Mouse (Mus musculus) limb, embryonic 14.5 days (tissue): ENCODE data around the gene Dock6. TPM values are rescaled to one million over a fixed set of nuclear protein-coding genes. Genes with fewer than 3 reads are reported as not detected.
"Not testable (repeated sequence)": the region's sequence is repeated elsewhere in the genome, so short reads cannot be mapped to it uniquely, and the experiment has no call there.

ENCODE experiments used
- ATAC-seq: fragments of 200-750 bp; cut with Nextera tagmentation; 2 replicates; pipeline ENCODE4 v1.8.0; 2017; ENCODE audit warnings: low read depth, moderate number of reproducible peaks, moderate TSS enrichment; ENCODE audit not compliant: low FRiP score
- DNase-seq: peaks from one replicate; pipeline ENCODE4 v3.0.0-alpha.2; 2015; ENCODE audit warnings: low spot score
- H3K27ac ChIP-seq: fragments of 300-500 bp; sonication (generic); replicated peaks from 2 replicates; pipeline ENCODE4 v1.5.1; 2014; ENCODE audit warnings: low read depth, mild to moderate bottlenecking, low read length, moderate library complexity, mixed read lengths
- H3K27me3 ChIP-seq: fragments of 300-500 bp; sonication (generic); 2 replicates; pipeline ENCODE4 v1.6.1; 2014; ENCODE audit warnings: low read length, mixed read lengths; ENCODE audit not compliant: control insufficient read depth, insufficient read depth
- H3K36me3 ChIP-seq: fragments of 300-500 bp; sonication (generic); 2 replicates; pipeline ENCODE4 v1.6.1; 2014; ENCODE audit warnings: mild to moderate bottlenecking, low read length, moderate library complexity, mixed read lengths; ENCODE audit not compliant: control insufficient read depth, insufficient read depth
- H3K4me1 ChIP-seq: fragments of 300-500 bp; sonication (generic); 2 replicates; pipeline ENCODE4 v1.6.1; 2014; ENCODE audit warnings: antibody characterized with exemption, low read length, mixed read lengths; ENCODE audit not compliant: control insufficient read depth, insufficient read depth
- H3K4me2 ChIP-seq: fragments of 300-500 bp; sonication (generic); replicated peaks from 2 replicates; pipeline ENCODE4 v1.6.1; 2014; ENCODE audit warnings: low read depth, mild to moderate bottlenecking, low read length, moderate library complexity; ENCODE audit not compliant: severe bottlenecking
- H3K4me3 ChIP-seq: fragments of 300-500 bp; sonication (generic); replicated peaks from 2 replicates; pipeline ENCODE4 v1.5.1; 2014; ENCODE audit warnings: low read length
- H3K9ac ChIP-seq: fragments of 300-500 bp; sonication (generic); 2 replicates; pipeline ENCODE4 v1.6.1; 2014; ENCODE audit warnings: mild to moderate bottlenecking, low read depth, low read length, moderate library complexity; ENCODE audit not compliant: severe bottlenecking
- H3K9me3 ChIP-seq: fragments of 300-500 bp; sonication (generic); 2 replicates; pipeline ENCODE4 v1.6.1; 2016; ENCODE audit warnings: low read length; ENCODE audit not compliant: control insufficient read depth
- POLR2A ChIP-seq: fragments of 200-500 bp; IDR thresholded peaks from 2 replicates; pipeline ENCODE4 v1.8.0; 2012; ENCODE audit warnings: inconsistent platforms, mild to moderate bottlenecking, moderate library complexity, borderline replicate concordance; ENCODE audit not compliant: insufficient read depth, insufficient read length; ENCODE audit errors: extremely low read depth
- WGBS: fragments of 180-500 bp; shearing (Covaris S2); extraction: QIAGEN DNeasy Blood & Tissue Kit; methylation state at CpG from one replicate; pipeline ENCODE4 v1.1.7; 2014; 5-methylcytosine and 5-hydroxymethylcytosine counted together
- polyA plus RNA-seq, 2 experiments: library from polyadenylated mRNA; depleted of rRNA in 1 of 2; stranded (reverse) in 1 of 2; unstranded in 1 of 2; fragments of >200 nt; fragmentation: Nextera tagmentation in 1 of 2; extraction: Ambion mirVana in 1 of 2; gene quantifications; 2 replicates each; pipeline versions ENCODE4 v1.2.1 to v1.2.3; 2012 to 2014

Dock6 gene
- polyA plus RNA-seq, 2 experiments, result 31.6 to 155 TPM

GRCm38 (mm10) chr9:21862181-21862580 is 9.7 kb upstream of the Dock6 start:
- H3K27ac ChIP-seq, result no peak overlapping the region
- H3K4me2 ChIP-seq, result no peak overlapping the region
- no peak for ATAC-seq
- DNase-seq, result no peak
- WGBS, result 84% methylated on average over 1 of the region's 1 CpGs
- no peak overlapping the region for H3K4me3 ChIP-seq
- no peaks in the 10 kb centered on the region for H3K9me3 ChIP-seq
- TF ChIP-seq POLR2A, result no peak
- H3K4me1 ChIP-seq, result no peaks in the 10 kb centered on the region
- no peak overlapping the region for H3K9ac ChIP-seq
- no peaks in the 10 kb centered on the region for H3K36me3 ChIP-seq
- H3K27me3 ChIP-seq, result no peaks in the 10 kb centered on the region

DNA sequence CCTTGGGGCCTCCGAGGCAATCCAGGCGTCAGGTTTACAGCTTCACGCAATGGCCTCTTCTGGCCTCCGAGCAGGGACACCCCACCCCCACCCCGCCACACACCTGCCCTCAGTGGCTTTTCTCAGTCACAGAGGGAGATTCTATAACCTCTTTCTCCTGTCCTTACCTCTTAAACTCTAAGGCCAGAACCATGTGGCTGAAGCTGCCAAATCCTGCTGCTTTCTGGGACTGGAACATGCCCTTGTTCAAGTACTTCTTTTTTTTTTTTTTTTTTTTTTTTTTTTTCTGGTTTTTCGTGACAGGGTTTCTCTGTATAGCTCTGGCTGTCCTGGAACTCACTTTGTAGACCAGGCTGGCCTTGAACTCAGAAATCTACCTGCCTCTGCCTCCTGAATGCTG is 7.9 kb upstream of the Dock6 start:
- WGBS, result 41% methylated on average over 6 of the region's 6 CpGs
- H3K36me3 ChIP-seq, H3K4me1 ChIP-seq, H3K9me3 ChIP-seq, H3K4me2 ChIP-seq, H3K27me3 ChIP-seq, H3K4me3 ChIP-seq, H3K9ac ChIP-seq, H3K27ac ChIP-seq, ATAC-seq, DNase-seq: not testable (repeated sequence)

GRCm38 (mm10) chr9:21859606-21860005 is 7.2 kb upstream of the Dock6 start:
- H3K9ac ChIP-seq, result no peak overlapping the region
- no peak overlapping the region for H3K4me2 ChIP-seq
- ATAC-seq (no peak), DNase-seq (no peak)
- H3K27me3 ChIP-seq, result no peaks in the 10 kb centered on the region
- no peaks in the 10 kb centered on the region for H3K9me3 ChIP-seq
- no peak for TF ChIP-seq POLR2A
- H3K27ac ChIP-seq, result no peak overlapping the region
- H3K36me3 ChIP-seq, result no peaks in the 10 kb centered on the region
- WGBS, result 85% methylated on average over 3 of the region's 3 CpGs
- H3K4me1 ChIP-seq, result no peaks in the 10 kb centered on the region
- H3K4me3 ChIP-seq, result no peak overlapping the region

- WGBS, result 59% methylated on average over 6 of the region's 6 CpGs
- H3K36me3 ChIP-seq, result no peaks in the 10 kb centered on the region
- H3K9me3 ChIP-seq, result no peaks in the 10 kb centered on the region
- ATAC-seq (no peak), DNase-seq (peak; percentile 30)
- H3K9ac ChIP-seq, result no peak overlapping the region
- H3K27me3 ChIP-seq, result no peaks in the 10 kb centered on the region
- no peak for TF ChIP-seq POLR2A
- no peak overlapping the region for H3K27ac ChIP-seq
- no peaks in the 10 kb centered on the region for H3K4me1 ChIP-seq
- no peak overlapping the region for H3K4me2 ChIP-seq
- H3K4me3 ChIP-seq, result no peak overlapping the region
Observed at GRCm38 (mm10) chr9:21858084-21858483, 5.6 kb upstream of the Dock6 start.

DNA sequence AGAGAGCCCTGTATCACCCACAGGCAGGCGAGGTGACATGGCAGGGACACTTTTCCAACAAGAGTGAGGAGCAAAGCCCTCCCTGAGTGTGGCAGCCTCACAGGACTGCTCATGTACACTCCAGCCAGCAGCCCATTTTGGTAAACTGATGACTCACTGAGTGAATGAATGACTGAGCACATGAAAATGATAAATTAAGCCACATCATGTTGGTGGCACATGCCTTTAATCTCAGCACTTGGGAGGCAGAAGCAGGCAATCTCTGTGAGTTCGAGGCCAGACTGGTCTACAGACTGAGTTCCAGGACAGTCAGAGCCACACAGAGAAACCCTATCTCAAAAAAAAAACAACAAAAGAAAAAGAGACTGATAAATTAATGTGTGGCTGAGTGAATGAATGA is 5.1 kb upstream of the Dock6 start:
- 75% methylated on average over 2 of the region's 2 CpGs for WGBS
- no peaks in the 10 kb centered on the region for H3K4me1 ChIP-seq
- H3K27me3 ChIP-seq, result no peaks in the 10 kb centered on the region
- H3K27ac ChIP-seq, result no peak overlapping the region
- no peaks in the 10 kb centered on the region for H3K36me3 ChIP-seq
- H3K9ac ChIP-seq, result no peak overlapping the region
- no peak for DNase-seq
- ATAC-seq, result no peak
- no peaks in the 10 kb centered on the region for H3K9me3 ChIP-seq
- no peak for TF ChIP-seq POLR2A
- no peak overlapping the region for H3K4me2 ChIP-seq
- H3K4me3 ChIP-seq, result no peak overlapping the region

DNA sequence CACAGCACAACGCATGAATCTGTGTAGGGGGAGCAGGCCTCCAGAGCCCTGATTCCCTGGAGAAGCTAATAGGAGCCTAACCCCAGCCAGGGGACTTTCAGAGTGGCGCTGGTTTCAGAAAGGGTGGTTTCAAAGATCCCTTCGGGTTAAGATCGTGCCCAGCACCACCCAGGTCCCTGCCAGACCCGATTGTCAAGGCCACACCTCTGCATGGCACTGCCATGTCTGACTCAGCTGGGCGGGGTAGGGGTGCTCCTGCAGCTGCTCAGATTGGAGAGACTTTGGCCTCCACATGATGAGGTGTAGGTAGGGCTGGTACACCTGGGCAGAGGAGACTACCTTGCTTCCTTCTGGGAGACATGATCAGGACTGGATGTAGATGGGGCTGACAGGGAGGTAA is 2.5 kb upstream of the Dock6 start:
- DNase-seq (no peak), ATAC-seq (no peak)
- no peak overlapping the region for H3K27ac ChIP-seq
- H3K36me3 ChIP-seq, result no peaks in the 10 kb centered on the region
- H3K9ac ChIP-seq, result no peak overlapping the region
- TF ChIP-seq POLR2A, result no peak
- no peaks in the 10 kb centered on the region for H3K27me3 ChIP-seq
- H3K4me3 ChIP-seq, result no peak overlapping the region
- 85% methylated on average over 6 of the region's 6 CpGs for WGBS
- no peaks in the 10 kb centered on the region for H3K9me3 ChIP-seq
- H3K4me2 ChIP-seq, result no peak overlapping the region
- H3K4me1 ChIP-seq, result peaks cover 3% of the 10 kb centered on the region; the same call in 1 of the 2 replicates
